Mouse (Mus musculus) neural tube, embryonic 11.5 days (tissue): ENCODE measurements at regions not wholly inside any gene's neighbourhood (a gene's known extent, or its start where the extent isn't known, plus 50 kb on each side); places are given as distances from the start of the nearest gene placed in this dataset.
A peak's percentile ranks its signal among the peaks of the same experiment; 100 is the strongest.
"Not testable (repeated sequence)": the region's sequence is repeated elsewhere in the genome, so short reads cannot be mapped to it uniquely, and the experiment has no call there.

Experiments
- ATAC-seq: fragments of 200-750 bp; cut with Nextera tagmentation; 2 replicates; pipeline ENCODE4 v1.8.0; 2017; ENCODE audit warnings: moderate number of reproducible peaks, mild to moderate bottlenecking, moderate TSS enrichment, moderate library complexity; ENCODE audit not compliant: insufficient read depth, low FRiP score, low TSS enrichment
- DNase-seq: peaks from one replicate; pipeline ENCODE4 v3.0.0-alpha.2; 2015; ENCODE audit warnings: low spot score
- H3K27ac ChIP-seq: fragments of 300-500 bp; sonication (generic); 2 replicates; pipeline ENCODE4 v1.5.1; 2014; ENCODE audit warnings: low read depth, mild to moderate bottlenecking, low read length
- H3K27me3 ChIP-seq: fragments of 300-500 bp; sonication (generic); 2 replicates; pipeline ENCODE4 v1.6.1; 2014; ENCODE audit warnings: mild to moderate bottlenecking, low read length, mixed read lengths; ENCODE audit not compliant: control insufficient read depth, insufficient read depth
- H3K36me3 ChIP-seq: fragments of 300-500 bp; sonication (generic); 2 replicates; pipeline ENCODE4 v1.6.1; 2014; ENCODE audit warnings: mild to moderate bottlenecking, low read length, moderate library complexity, mixed read lengths; ENCODE audit not compliant: control insufficient read depth, insufficient read depth
- H3K4me1 ChIP-seq: fragments of 300-500 bp; sonication (generic); 2 replicates; pipeline ENCODE4 v1.6.1; 2014; ENCODE audit warnings: low read length, mixed read lengths; ENCODE audit not compliant: control insufficient read depth, insufficient read depth
- H3K4me2 ChIP-seq: fragments of 300-500 bp; sonication (generic); 2 replicates; pipeline ENCODE4 v1.6.1; 2014; ENCODE audit warnings: low read depth, mild to moderate bottlenecking, moderate library complexity
- H3K4me3 ChIP-seq: fragments of 300-500 bp; sonication (generic); 2 replicates; pipeline ENCODE4 v1.5.1; 2014; ENCODE audit warnings: low read depth, low read length
- H3K9ac ChIP-seq: fragments of 300-500 bp; sonication (generic); 2 replicates; pipeline ENCODE4 v1.6.1; 2014; ENCODE audit warnings: mild to moderate bottlenecking, low read length
- H3K9me3 ChIP-seq: fragments of 300-500 bp; sonication (generic); 2 replicates; pipeline ENCODE4 v1.6.1; 2016; ENCODE audit warnings: low read length; ENCODE audit not compliant: control insufficient read depth
- WGBS: fragments of 180-500 bp; shearing (Covaris S2); extraction: QIAGEN DNeasy Blood & Tissue Kit; methylation state at CpG from one replicate; pipeline ENCODE4 v1.1.7; 2014; 5-methylcytosine and 5-hydroxymethylcytosine counted together

- H3K4me3 ChIP-seq, ATAC-seq, H3K36me3 ChIP-seq, H3K27me3 ChIP-seq, H3K27ac ChIP-seq, H3K9me3 ChIP-seq, H3K4me2 ChIP-seq, H3K9ac ChIP-seq, H3K4me1 ChIP-seq: not testable (repeated sequence)
- DNase-seq: peak; percentile 3
- WGBS: 82% methylated on average over 4 of the region's 4 CpGs
Measured at GRCm38 (mm10) chr7:59797212-59797611, 207.6 kb downstream of the Snurf start.

- DNase-seq, H3K4me1 ChIP-seq, H3K27ac ChIP-seq, H3K4me2 ChIP-seq, H3K9ac ChIP-seq, H3K4me3 ChIP-seq, H3K27me3 ChIP-seq, H3K36me3 ChIP-seq, H3K9me3 ChIP-seq, ATAC-seq: not testable (repeated sequence)
- 57% methylated on average over 1 of the region's 1 CpGs for WGBS
Measured at GRCm38 (mm10) chr7:59769749-59770148, 235.1 kb downstream of the Snurf start.

GRCm38 (mm10) chr7:59768641-59769040 is 236.2 kb downstream of the Snurf start:
- H3K4me2 ChIP-seq, H3K4me1 ChIP-seq, H3K9ac ChIP-seq, ATAC-seq, H3K9me3 ChIP-seq, H3K27me3 ChIP-seq, H3K4me3 ChIP-seq, DNase-seq, H3K27ac ChIP-seq, H3K36me3 ChIP-seq: not testable (repeated sequence)
- 70% methylated on average over 2 of the region's 4 CpGs for WGBS

- DNase-seq, H3K9me3 ChIP-seq, H3K36me3 ChIP-seq, H3K4me3 ChIP-seq, H3K4me2 ChIP-seq, H3K9ac ChIP-seq, H3K4me1 ChIP-seq, ATAC-seq, H3K27ac ChIP-seq, H3K27me3 ChIP-seq: not testable (repeated sequence)
- 79% methylated on average over 1 of the region's 1 CpGs for WGBS
Measured at GRCm38 (mm10) chr7:59767325-59767724, 237.5 kb downstream of the Snurf start.
